Mouse (Mus musculus) midbrain, embryonic 11.5 days (tissue): Measurements from ENCODE around the gene Vmn1r221. TPM values are rescaled to one million over a fixed set of nuclear protein-coding genes. Genes with fewer than 3 reads are reported as not detected.
A peak's percentile ranks its signal among the peaks of the same experiment; 100 is the strongest.

Source experiments
- ATAC-seq: fragments of 200-750 bp; cut with Nextera tagmentation; 2 replicates; pipeline ENCODE4 v1.8.0; 2017; ENCODE audit warnings: moderate TSS enrichment, moderate library complexity; ENCODE audit not compliant: low FRiP score
- DNase-seq: peaks from one replicate; pipeline ENCODE4 v3.0.0; 2015; ENCODE audit warnings: low spot score; ENCODE audit errors: missing footprints
- H3K27ac ChIP-seq: fragments of 300-500 bp; sonication (generic); 2 replicates; pipeline ENCODE4 v1.5.1; 2014; ENCODE audit warnings: low read depth, low read length
- H3K27me3 ChIP-seq: fragments of 300-500 bp; sonication (generic); 2 replicates; pipeline ENCODE4 v1.6.1; 2014; ENCODE audit warnings: mild to moderate bottlenecking, low read length, moderate library complexity, mixed read lengths; ENCODE audit not compliant: control insufficient read depth, insufficient read depth
- H3K36me3 ChIP-seq: fragments of 300-500 bp; sonication (generic); 2 replicates; pipeline ENCODE4 v1.6.1; 2014; ENCODE audit warnings: mild to moderate bottlenecking, low read length, moderate library complexity, mixed read lengths; ENCODE audit not compliant: control insufficient read depth, insufficient read depth
- H3K4me1 ChIP-seq: fragments of 300-500 bp; sonication (generic); 2 replicates; pipeline ENCODE4 v1.6.1; 2014; ENCODE audit warnings: low read length; ENCODE audit not compliant: control insufficient read depth, insufficient read depth
- H3K4me2 ChIP-seq: fragments of 300-500 bp; sonication (generic); 2 replicates; pipeline ENCODE4 v1.6.1; 2014; ENCODE audit warnings: mild to moderate bottlenecking, moderate library complexity
- H3K4me3 ChIP-seq: fragments of 300-500 bp; sonication (generic); 2 replicates; pipeline ENCODE4 v1.5.1; 2014; ENCODE audit warnings: low read depth, low read length
- H3K9ac ChIP-seq: fragments of 300-500 bp; sonication (generic); 2 replicates; pipeline ENCODE4 v1.6.1; 2014; ENCODE audit warnings: low read length
- H3K9me3 ChIP-seq: fragments of 300-500 bp; sonication (generic); 2 replicates; pipeline ENCODE4 v1.6.1; 2016; ENCODE audit warnings: low read length; ENCODE audit not compliant: control insufficient read depth
- WGBS: fragments of 180-500 bp; shearing (Covaris S2); extraction: QIAGEN DNeasy Blood & Tissue Kit; methylation state at CpG from one replicate; pipeline ENCODE4 v1.1.7; 2014; 5-methylcytosine and 5-hydroxymethylcytosine counted together
- polyA plus RNA-seq: library from polyadenylated mRNA; unstranded; fragments of >200 nt; fragmentation: Nextera tagmentation; extraction: Ambion mirVana; gene quantifications from 2 replicates; pipeline ENCODE4 v1.2.1, GENCODE M21; 2014

Gene Vmn1r221
- polyA plus RNA-seq, 1 experiment from 2014 or later = not detected

DNA sequence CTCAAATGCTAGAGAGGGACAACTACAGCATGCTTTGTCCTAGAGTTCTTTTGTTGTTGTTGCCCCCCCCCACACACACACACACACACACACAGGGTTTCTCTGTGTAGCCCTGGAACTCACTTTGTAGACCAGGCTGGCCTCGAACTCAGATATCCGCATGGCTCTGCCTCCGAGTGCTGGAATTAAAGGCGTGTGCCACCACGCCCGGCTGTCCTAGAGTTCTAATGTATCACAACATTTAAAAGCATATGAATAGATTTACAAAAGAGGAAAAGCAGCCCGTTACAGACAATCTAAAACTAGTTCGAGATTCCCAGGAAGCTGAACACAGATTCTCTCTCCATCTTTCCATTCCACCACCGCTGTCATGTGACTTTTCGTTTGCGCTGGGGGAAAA is 55.8 kb downstream of the Vmn1r221 start:
- no peak overlapping the region for H3K27ac ChIP-seq
- peaks cover 3% of the 10 kb centered on the region; the same call in 1 of the 2 replicates for H3K4me1 ChIP-seq
- 24% methylated on average over 11 of the region's 11 CpGs for WGBS
- H3K27me3 ChIP-seq = no peaks in the 10 kb centered on the region
- peak overlapping the region; percentile 34 for H3K4me2 ChIP-seq
- H3K4me3 ChIP-seq = peak overlapping the region; percentile 28
- no peaks in the 10 kb centered on the region for H3K36me3 ChIP-seq
- peak; percentile 86 for DNase-seq
- ATAC-seq = peak; percentile 10; the same call in 1 of the 2 replicates
- no peak overlapping the region for H3K9ac ChIP-seq
- no peaks in the 10 kb centered on the region for H3K9me3 ChIP-seq

DNA sequence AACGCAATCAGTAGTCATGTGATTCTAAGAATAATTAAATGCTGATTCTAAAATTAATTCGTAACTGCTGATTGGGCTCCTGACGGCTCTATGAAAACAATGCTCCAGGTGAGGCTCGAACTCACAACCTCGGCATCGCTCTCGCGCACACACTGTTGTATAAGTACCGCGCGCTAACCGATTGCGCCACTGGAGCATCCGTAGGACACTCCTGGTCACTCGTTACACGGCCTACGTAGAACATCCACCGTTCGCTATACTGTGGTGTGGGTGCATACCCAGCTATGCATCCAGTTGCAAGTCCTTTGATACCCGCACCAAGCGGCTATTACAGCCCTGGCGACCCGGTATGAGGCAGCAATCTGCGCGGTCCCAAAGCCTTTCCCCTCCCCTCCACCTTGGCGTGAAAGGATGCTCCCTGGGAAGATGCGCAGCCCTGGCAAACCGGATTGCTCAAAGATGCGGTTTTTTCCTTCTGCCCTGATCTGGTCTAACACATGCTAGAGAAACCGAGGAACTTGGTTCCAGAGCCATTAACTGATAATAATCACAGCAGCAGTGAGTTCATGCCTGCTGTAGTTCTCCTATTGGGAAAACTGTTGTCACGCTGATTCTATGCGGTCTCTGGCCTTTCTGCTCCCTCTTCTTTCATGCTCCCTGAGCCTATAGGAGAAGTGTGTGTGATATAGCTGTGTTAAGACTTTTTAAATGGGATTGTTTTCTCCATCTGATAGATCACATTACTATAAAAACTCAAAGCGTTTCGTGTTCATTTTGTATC is 56.6 kb downstream of the Vmn1r221 start:
- Histone ChIP-seq H3K36me3 (no peaks in the 10 kb centered on the region), H3K4me3 (peak overlapping the region; percentile 28), H3K4me2 (peak overlapping the region; percentile 34), H3K27me3 (no peaks in the 10 kb centered on the region), H3K9ac (no peak overlapping the region; the same call in 1 of the 2 replicates), H3K4me1 (peaks cover 3% of the 10 kb centered on the region; the same call in 1 of the 2 replicates), H3K27ac (no peak overlapping the region), H3K9me3 (no peaks in the 10 kb centered on the region)
- WGBS = 3% methylated on average over 34 of the region's 34 CpGs
- ATAC-seq (peak; percentile 91), DNase-seq (peak; percentile 97)

Other genes starting within 250 kb of the Vmn1r221 start
- not detected in 2 replicates for gene Vmn1r213, start 206.5 kb upstream of the Vmn1r221 start, polyA plus RNA-seq
- gene Vmn1r214, start 183.7 kb upstream of the Vmn1r221 start, polyA plus RNA-seq = not detected in 2 replicates
- not detected in 2 replicates for gene Vmn1r215, start 146.1 kb upstream of the Vmn1r221 start, polyA plus RNA-seq
- gene Vmn1r217, start 95.9 kb upstream of the Vmn1r221 start, polyA plus RNA-seq = not detected in 2 replicates
- not detected in 2 replicates for gene Vmn1r218, start 81.0 kb upstream of the Vmn1r221 start, polyA plus RNA-seq
- 0.03 TPM in 1 of 2 replicates, not detected in the other for gene Vmn1r219, start 54.8 kb upstream of the Vmn1r221 start, polyA plus RNA-seq
- gene Vmn1r220, start 26.2 kb upstream of the Vmn1r221 start, polyA plus RNA-seq = not detected in 2 replicates
- gene Vmn1r222, start 21.8 kb downstream of the Vmn1r221 start, polyA plus RNA-seq = not detected in 2 replicates
- not detected in 2 replicates for gene Vmn1r223, start 33.0 kb downstream of the Vmn1r221 start, polyA plus RNA-seq
- gene Zfp322a, start 155.1 kb downstream of the Vmn1r221 start, polyA plus RNA-seq = 69.4 and 77.9 TPM in 2 replicates
- gene Abt1, start 209.7 kb downstream of the Vmn1r221 start, polyA plus RNA-seq = 14.0 and 14.9 TPM in 2 replicates